Mouse (Mus musculus) erythroid progenitor cell, adult 5-6 weeks (primary cell): Measurements from ENCODE around the gene Olfr510. TPM values are rescaled to one million over a fixed set of nuclear protein-coding genes. Genes with fewer than 3 reads are reported as not detected.
"Not testable (repeated sequence)": the region's sequence is repeated elsewhere in the genome, so short reads cannot be mapped to it uniquely, and the experiment has no call there.

Experiments
- ATAC-seq: replicated peaks from 2 replicates; pipeline ENCODE4 v1.8.0; 2016; ENCODE audit warnings: moderate number of reproducible peaks, mild to moderate bottlenecking, moderate TSS enrichment, inconsistent platforms; ENCODE audit not compliant: poor library complexity, low FRiP score, severe bottlenecking
- total RNA-seq, 2 experiments: library from RNA; stranded (forward) in 1 of 2; stranded (reverse) in 1 of 2; fragments of 150-400 nt in 1 of 2; fragments of 186-747, 209-891 nt in 1 of 2; gene quantifications; 2 replicates each; pipeline versions ENCODE4 v1.2.3 to v1.2.4; 2015 to 2017; ENCODE audit warnings: low replicate concordance in 2 of 2

The Olfr510 gene
- total RNA-seq (2015; ENCODE audit: low replicate concordance) (not detected in 2 replicates), total RNA-seq (2017; ENCODE audit: low replicate concordance) (not detected in 2 replicates)

DNA sequence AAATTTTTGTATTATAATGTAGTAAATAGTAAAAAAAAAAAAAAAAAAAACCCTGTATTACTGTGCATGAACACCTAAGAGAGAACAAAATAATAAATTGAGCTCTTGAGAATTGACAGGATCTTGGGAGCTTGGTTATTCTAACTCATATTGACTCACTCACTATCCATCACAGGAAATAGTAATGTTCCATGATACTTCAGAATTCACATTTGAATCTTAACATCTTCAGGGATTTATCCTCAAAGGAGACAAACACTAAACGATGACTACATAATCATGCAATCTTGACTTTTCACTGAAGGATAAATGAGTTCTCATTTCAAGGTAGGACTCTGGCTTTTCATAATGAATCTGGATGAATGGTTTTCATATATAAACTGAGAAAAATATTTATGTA is at the start of gene Olfr510:
TSS of gene Olfr510 (plus strand) at position 301 of the 400 bp plus-strand sequence.
- no peak for ATAC-seq

DNA sequence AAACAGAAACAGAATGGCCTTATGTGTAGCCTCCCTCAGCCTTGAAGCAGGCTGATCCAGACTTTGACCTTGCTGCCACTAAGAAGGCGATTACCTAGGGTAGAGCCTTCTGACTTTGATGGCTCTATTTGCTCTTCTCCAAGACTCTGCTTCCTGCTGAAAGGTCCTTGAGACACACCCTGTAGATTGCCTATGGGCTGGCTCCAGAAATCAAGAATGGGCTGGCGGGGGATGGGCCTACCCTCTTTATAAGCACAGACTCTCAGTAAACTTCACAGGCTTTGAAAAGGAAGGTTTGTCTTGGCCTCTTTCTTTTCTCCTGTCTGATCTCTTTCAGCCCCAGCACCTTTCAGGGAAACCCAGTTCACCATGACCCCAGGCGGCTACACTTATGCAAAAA is 49.4 kb upstream of the Olfr510 start:
- not testable (repeated sequence) for ATAC-seq

DNA sequence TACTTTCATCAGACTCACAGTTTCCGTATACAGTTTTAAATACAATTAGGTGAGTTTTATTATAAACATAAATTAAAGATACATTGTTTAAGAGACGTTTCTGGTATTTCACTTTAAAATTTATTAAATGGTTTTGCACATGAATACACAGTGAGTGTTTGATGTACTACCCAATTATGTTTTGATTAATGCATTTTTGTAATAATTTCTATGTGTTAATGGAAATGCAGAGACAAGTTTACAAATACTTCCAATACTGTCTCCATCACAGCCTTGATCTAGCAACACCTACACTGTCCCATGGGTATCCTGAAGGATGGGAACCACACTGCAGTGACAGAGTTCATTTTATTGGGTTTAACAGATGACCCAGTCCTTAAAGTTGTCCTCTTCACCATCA is 44.7 kb upstream of the Olfr510 start, which contains the start of gene Olfr507:
TSS of gene Olfr507 (plus strand) at position 301 of the 400 bp plus-strand sequence.
- no peak for ATAC-seq

DNA sequence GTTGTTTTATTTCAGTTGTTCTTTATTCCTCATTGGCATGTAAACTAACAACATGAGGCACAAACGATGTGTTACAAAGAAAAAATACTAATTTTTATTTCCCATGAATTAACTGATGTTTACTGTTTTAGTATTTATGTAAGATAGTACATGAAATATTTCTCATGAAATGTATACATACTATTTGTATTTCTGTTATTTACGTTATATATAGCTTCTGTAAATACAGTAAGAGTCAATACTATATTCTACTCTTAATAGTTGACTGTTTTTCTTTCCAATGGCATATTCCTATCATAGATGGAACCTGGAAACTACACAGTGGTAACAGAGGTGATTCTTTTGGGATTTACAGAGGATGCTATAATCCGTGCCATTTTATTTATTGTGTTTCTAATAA is 36.5 kb upstream of the Olfr510 start, which contains the start of gene Olfr508:
TSS of gene Olfr508 (plus strand) at position 301 of the 400 bp plus-strand sequence.
- ATAC-seq, result no peak

DNA sequence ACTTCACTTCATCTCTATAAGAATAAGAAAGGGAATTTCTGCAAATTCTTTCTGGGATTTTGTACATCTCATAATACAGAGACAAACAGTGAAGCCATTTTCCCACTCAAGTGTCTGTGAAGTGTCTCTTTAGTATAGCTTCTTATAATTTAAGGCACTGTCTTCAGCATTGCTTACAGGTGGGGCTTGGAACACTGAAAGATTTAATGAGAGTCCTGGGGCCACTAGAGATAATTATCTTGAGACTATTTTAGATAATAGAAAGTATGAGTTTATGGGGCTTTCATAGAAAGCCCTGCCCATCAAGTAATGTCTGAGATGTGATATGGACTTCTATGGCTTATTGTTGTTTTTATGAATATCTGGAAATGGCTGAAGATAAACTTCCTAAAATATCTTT is 14.4 kb upstream of the Olfr510 start, which contains the start of gene Olfr509:
TSS of gene Olfr509 (minus strand) at position 101 of the 400 bp plus-strand sequence.
- ATAC-seq, result no peak

DNA sequence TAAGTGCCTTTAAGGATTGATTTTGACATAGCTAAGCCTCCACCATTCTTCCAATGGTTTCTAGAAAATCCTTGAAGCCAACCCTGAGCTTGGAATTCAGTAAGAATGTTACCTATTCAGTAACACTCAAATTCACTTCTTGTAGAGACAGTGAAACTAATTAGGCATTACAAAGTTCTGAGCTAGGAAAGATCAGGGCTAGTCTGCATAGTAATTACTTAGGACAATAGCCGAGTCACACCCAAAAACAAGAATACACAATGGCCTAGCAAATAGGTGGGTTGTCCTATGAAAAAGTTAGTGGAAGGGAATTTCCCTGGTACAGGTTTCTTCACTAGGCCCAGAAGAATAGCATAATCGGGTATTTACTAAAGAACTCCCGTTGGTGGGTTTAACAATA is 3.8 kb upstream of the Olfr510 start:
- no peak for ATAC-seq

DNA sequence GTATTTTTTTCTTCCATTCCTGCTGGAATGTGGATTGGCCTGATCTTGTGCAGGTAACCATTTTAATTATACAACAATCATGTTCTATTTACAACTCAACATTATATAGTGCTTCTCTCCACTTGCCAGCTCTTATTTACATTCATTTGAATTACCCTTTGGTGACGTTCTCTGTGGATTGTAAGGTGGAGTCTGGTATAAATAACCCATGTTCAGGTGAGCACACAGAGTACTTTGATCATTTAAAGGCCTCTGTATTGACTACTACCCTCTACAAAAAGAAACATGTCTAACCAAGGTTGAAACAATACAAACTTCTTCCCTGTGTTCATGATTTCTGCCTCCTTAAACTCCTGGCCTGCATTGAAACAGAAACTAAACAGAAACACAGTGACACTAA is 4.8 kb downstream of the Olfr510 start:
- ATAC-seq, result no peak

DNA sequence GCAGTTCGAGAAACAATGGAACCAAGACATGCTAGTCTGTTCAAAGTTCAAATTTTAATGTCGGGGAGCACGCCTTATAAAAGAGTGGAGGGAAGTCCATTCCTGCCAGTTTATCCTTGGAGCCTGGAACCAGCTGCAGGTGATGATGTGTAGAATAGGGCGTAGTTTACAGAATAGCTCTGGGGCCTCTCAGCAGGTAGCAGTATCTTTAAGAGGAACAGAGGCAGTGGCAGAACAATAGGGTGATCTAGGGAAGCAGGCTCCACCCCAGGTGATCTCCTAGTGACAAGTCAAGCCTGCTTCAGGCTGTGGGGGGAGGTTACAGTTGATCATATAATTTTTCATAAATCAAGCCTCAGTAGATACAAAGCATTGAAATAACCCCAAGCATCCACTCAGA is 12.7 kb downstream of the Olfr510 start:
- no peak for ATAC-seq

DNA sequence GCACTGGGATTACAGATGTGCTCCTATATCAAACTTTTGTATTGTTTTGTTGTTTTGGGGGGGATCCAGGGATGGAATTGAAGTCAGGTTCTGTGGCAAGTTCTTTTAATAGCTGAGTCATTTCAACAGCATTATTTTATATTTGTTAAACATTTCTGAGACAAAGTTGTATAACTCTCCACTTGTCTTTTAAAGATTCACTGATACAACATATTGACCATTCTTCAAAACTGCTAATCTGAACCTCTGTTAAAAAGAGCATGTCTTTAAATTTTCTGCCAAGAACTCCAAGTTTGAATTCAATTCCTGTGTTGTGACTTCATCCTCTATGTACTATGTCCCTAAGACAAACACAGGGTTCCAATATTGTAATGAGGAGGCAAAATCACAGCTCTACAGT is 46.8 kb downstream of the Olfr510 start, which contains the start of gene Olfr512:
TSS of gene Olfr512 (plus strand) at position 301 of the 400 bp plus-strand sequence.
- ATAC-seq, result no peak

Other genes starting within 250 kb of the Olfr510 start
- not detected in 2 replicates for gene Olfr497, start 246.0 kb upstream of the Olfr510 start, total RNA-seq (2015; ENCODE audit: low replicate concordance)
- not detected in 2 replicates for gene Olfr497, start 246.0 kb upstream of the Olfr510 start, total RNA-seq (2017; ENCODE audit: low replicate concordance)
- not detected in 2 replicates for gene Olfr498, start 201.1 kb upstream of the Olfr510 start, total RNA-seq (2015; ENCODE audit: low replicate concordance)
- gene Olfr498, start 201.1 kb upstream of the Olfr510 start, total RNA-seq (2017; ENCODE audit: low replicate concordance), result 0.13 TPM in 1 of 2 replicates, not detected in the other
- gene Olfr502, start 141.4 kb upstream of the Olfr510 start, total RNA-seq (2015; ENCODE audit: low replicate concordance), result not detected in 2 replicates
- not detected in 2 replicates for gene Olfr502, start 141.4 kb upstream of the Olfr510 start, total RNA-seq (2017; ENCODE audit: low replicate concordance)
- gene Olfr503, start 121.9 kb upstream of the Olfr510 start, total RNA-seq (2015; ENCODE audit: low replicate concordance), result not detected in 2 replicates
- not detected in 2 replicates for gene Olfr503, start 121.9 kb upstream of the Olfr510 start, total RNA-seq (2017; ENCODE audit: low replicate concordance)
- not detected in 2 replicates for gene Olfr504, start 100.6 kb upstream of the Olfr510 start, total RNA-seq (2015; ENCODE audit: low replicate concordance)
- not detected in 2 replicates for gene Olfr504, start 100.6 kb upstream of the Olfr510 start, total RNA-seq (2017; ENCODE audit: low replicate concordance)
- not detected in 2 replicates for gene Olfr506, start 55.6 kb upstream of the Olfr510 start, total RNA-seq (2015; ENCODE audit: low replicate concordance)
- not detected in 2 replicates for gene Olfr506, start 55.6 kb upstream of the Olfr510 start, total RNA-seq (2017; ENCODE audit: low replicate concordance)
- not detected in 2 replicates for gene Olfr507, start 44.6 kb upstream of the Olfr510 start, total RNA-seq (2015; ENCODE audit: low replicate concordance)
- not detected in 2 replicates for gene Olfr507, start 44.6 kb upstream of the Olfr510 start, total RNA-seq (2017; ENCODE audit: low replicate concordance)
- gene Olfr508, start 36.4 kb upstream of the Olfr510 start, total RNA-seq (2015; ENCODE audit: low replicate concordance), result not detected in 2 replicates
- gene Olfr508, start 36.4 kb upstream of the Olfr510 start, total RNA-seq (2017; ENCODE audit: low replicate concordance), result not detected in 2 replicates
- not detected in 2 replicates for gene Olfr509, start 14.5 kb upstream of the Olfr510 start, total RNA-seq (2015; ENCODE audit: low replicate concordance)
- not detected in 2 replicates for gene Olfr509, start 14.5 kb upstream of the Olfr510 start, total RNA-seq (2017; ENCODE audit: low replicate concordance)
- not detected in 2 replicates for gene Olfr512, start 46.9 kb downstream of the Olfr510 start, total RNA-seq (2015; ENCODE audit: low replicate concordance)
- gene Olfr512, start 46.9 kb downstream of the Olfr510 start, total RNA-seq (2017; ENCODE audit: low replicate concordance), result not detected in 2 replicates
- gene Olfr513, start 84.6 kb downstream of the Olfr510 start, total RNA-seq (2015; ENCODE audit: low replicate concordance), result not detected in 2 replicates
- not detected in 2 replicates for gene Olfr513, start 84.6 kb downstream of the Olfr510 start, total RNA-seq (2017; ENCODE audit: low replicate concordance)
- gene Olfr514, start 159.6 kb downstream of the Olfr510 start, total RNA-seq (2015; ENCODE audit: low replicate concordance), result not detected in 2 replicates
- gene Olfr514, start 159.6 kb downstream of the Olfr510 start, total RNA-seq (2017; ENCODE audit: low replicate concordance), result not detected in 2 replicates
- not detected in 2 replicates for gene Olfr516, start 184.1 kb downstream of the Olfr510 start, total RNA-seq (2015; ENCODE audit: low replicate concordance)
- not detected in 2 replicates for gene Olfr516, start 184.1 kb downstream of the Olfr510 start, total RNA-seq (2017; ENCODE audit: low replicate concordance)
- not detected in 2 replicates for gene Olfr517, start 206.0 kb downstream of the Olfr510 start, total RNA-seq (2015; ENCODE audit: low replicate concordance)
- not detected in 2 replicates for gene Olfr517, start 206.0 kb downstream of the Olfr510 start, total RNA-seq (2017; ENCODE audit: low replicate concordance)
- not detected in 2 replicates for gene Olfr518, start 218.6 kb downstream of the Olfr510 start, total RNA-seq (2015; ENCODE audit: low replicate concordance)
- gene Olfr518, start 218.6 kb downstream of the Olfr510 start, total RNA-seq (2017; ENCODE audit: low replicate concordance), result not detected in 2 replicates
- not detected in 2 replicates for gene Olfr519, start 228.0 kb downstream of the Olfr510 start, total RNA-seq (2015; ENCODE audit: low replicate concordance)
- gene Olfr519, start 228.0 kb downstream of the Olfr510 start, total RNA-seq (2017; ENCODE audit: low replicate concordance), result not detected in 2 replicates